Mouse (Mus musculus): ENCODE results near the gene Gm9903. TPM values are rescaled to one million over a fixed set of nuclear protein-coding genes. Genes with fewer than 3 reads are reported as not detected.

Gm9903 gene
- under 1 TPM; 0.63 to 0.82 (median 0.66) TPM for polyA plus RNA-seq (2017; shearing (Covaris generic))

GRCm38 (mm10) chr5:33629301-33629987 is at the start of gene Gm9903, which contains the start of gene Fam53a:
Gm9903 (plus strand) TSS chr5:33629925.
Fam53a (minus strand) TSS chr5:33629635.
- peak; percentile 91 for ATAC-seq

GRCm38 (mm10) chr5:33580336-33580735 is 49.4 kb upstream of the Gm9903 start:
- no peak for ATAC-seq

- ATAC-seq, result no peak
Observed at GRCm38 (mm10) chr5:33587498-33588058, 42.1 kb upstream of the Gm9903 start.

- no peak for ATAC-seq
Observed at GRCm38 (mm10) chr5:33588066-33588465, 41.7 kb upstream of the Gm9903 start.

- ATAC-seq, result no peak
Observed at GRCm38 (mm10) chr5:33589221-33589888, 40.4 kb upstream of the Gm9903 start.

- ATAC-seq, result no peak
Observed at GRCm38 (mm10) chr5:33593620-33594019, 36.1 kb upstream of the Gm9903 start.

GRCm38 (mm10) chr5:33605314-33605713 is 24.4 kb upstream of the Gm9903 start:
- no peak for ATAC-seq

GRCm38 (mm10) chr5:33606631-33607030 is 23.1 kb upstream of the Gm9903 start:
- ATAC-seq, result no peak

- no peak for ATAC-seq
Observed at GRCm38 (mm10) chr5:33607434-33607833, 22.3 kb upstream of the Gm9903 start.

GRCm38 (mm10) chr5:33609226-33609625 is 20.5 kb upstream of the Gm9903 start:
- no peak for ATAC-seq

GRCm38 (mm10) chr5:33611795-33612194 is 17.9 kb upstream of the Gm9903 start:
- no peak for ATAC-seq

GRCm38 (mm10) chr5:33614391-33614790 is 15.3 kb upstream of the Gm9903 start:
- ATAC-seq, result no peak

- no peak for ATAC-seq
Observed at GRCm38 (mm10) chr5:33622671-33623070, 7.1 kb upstream of the Gm9903 start.

GRCm38 (mm10) chr5:33623766-33624165 is 6.0 kb upstream of the Gm9903 start:
- ATAC-seq, result no peak

- ATAC-seq, result no peak
Observed at GRCm38 (mm10) chr5:33627968-33628367, 1.8 kb upstream of the Gm9903 start.

- peak; percentile 39 for ATAC-seq
Observed at GRCm38 (mm10) chr5:33628820-33629300, 865 bp upstream of the Gm9903 start.

GRCm38 (mm10) chr5:33630061-33630460 is 336 bp downstream of the Gm9903 start:
- ATAC-seq, result no peak

GRCm38 (mm10) chr5:33630615-33631014 is 890 bp downstream of the Gm9903 start:
- ATAC-seq, result no peak

- no peak for ATAC-seq
Observed at GRCm38 (mm10) chr5:33632526-33632925, 2.8 kb downstream of the Gm9903 start.

GRCm38 (mm10) chr5:33635361-33635760 is 5.6 kb downstream of the Gm9903 start:
- no peak for ATAC-seq

- ATAC-seq, result no peak
Observed at GRCm38 (mm10) chr5:33637606-33638350, 8.1 kb downstream of the Gm9903 start.

GRCm38 (mm10) chr5:33638826-33639225 is 9.1 kb downstream of the Gm9903 start:
- no peak for ATAC-seq

- ATAC-seq, result peak; percentile 69
Observed at GRCm38 (mm10) chr5:33640652-33641051, 10.9 kb downstream of the Gm9903 start.
